14 mouse cellular contexts compared by ENCODE assay signal in genomic region chr6:144944435-144945365, GRCm38 (mm10).
DNase-seq lines count a peak whose midpoint lies in the region; ATAC-seq lines count a peak whose summit lies in the region.
"Had no signal": no experiment of that assay in that cellular context is flagged by ENCODE, and none has a peak within 500 bp of the region (broad histone marks: within the 10 kb centered on the region; RNA-seq: fewer than 3 reads in every experiment).

No protein-coding gene starts in this region.

- ATAC-seq in hindbrain, embryonic 11.5 days (ENCODE audit: low FRiP score) = peak; percentile 89
- peak; percentile 85 for ATAC-seq in midbrain, embryonic 11.5 days (ENCODE audit: low FRiP score)
- ATAC-seq in heart, embryonic 11.5 days (replicated peaks; ENCODE audit: insufficient number of reproducible peaks, low FRiP score, low TSS enrichment) = no peak

- H3K36me3 ChIP-seq in hindbrain, embryonic 11.5 days (ENCODE audit: control insufficient read depth, insufficient read depth, low read length) = no peaks in the 10 kb centered on the region
- H3K36me3 ChIP-seq in midbrain, embryonic 11.5 days (ENCODE audit: control insufficient read depth, insufficient read depth, low read length) = no peaks in the 10 kb centered on the region
- H3K36me3 ChIP-seq in heart, embryonic 11.5 days (ENCODE audit: control insufficient read depth, insufficient read depth, low read length) = no peaks in the 10 kb centered on the region
- H3K36me3 ChIP-seq: lung, embryonic 15.5 days had no signal

- no peaks in the 10 kb centered on the region for H3K27me3 ChIP-seq in hindbrain, embryonic 11.5 days (ENCODE audit: control insufficient read depth, insufficient read depth, low read length)
- H3K27me3 ChIP-seq in midbrain, embryonic 11.5 days (ENCODE audit: control insufficient read depth, insufficient read depth, low read length) = no peaks in the 10 kb centered on the region
- no peaks in the 10 kb centered on the region for H3K27me3 ChIP-seq in heart, embryonic 11.5 days (ENCODE audit: control insufficient read depth, insufficient read depth, low read length)
- H3K27me3 ChIP-seq: CH12.LX; lung, embryonic 15.5 days had no signal

- H3K4me3 ChIP-seq in hindbrain, embryonic 11.5 days (ENCODE audit: low read depth, low read length) = no peak overlapping the region
- H3K4me3 ChIP-seq in midbrain, embryonic 11.5 days (ENCODE audit: low read depth, low read length) = no peak overlapping the region
- no peak overlapping the region for H3K4me3 ChIP-seq in heart, embryonic 11.5 days (ENCODE audit: low read depth, low read length)
- H3K4me3 ChIP-seq: lung, embryonic 15.5 days had no signal

- H3K4me2 ChIP-seq in hindbrain, embryonic 11.5 days (replicated peaks; ENCODE audit: low read depth, low read length) = no peak overlapping the region
- no peak overlapping the region for H3K4me2 ChIP-seq in midbrain, embryonic 11.5 days
- no peak overlapping the region for H3K4me2 ChIP-seq in heart, embryonic 11.5 days
- H3K4me2 ChIP-seq: lung, embryonic 15.5 days had no signal

- peak overlapping the region; percentile 49 for H3K27ac ChIP-seq in hindbrain, embryonic 11.5 days (ENCODE audit: low read depth, low read length)
- H3K27ac ChIP-seq in midbrain, embryonic 11.5 days (ENCODE audit: low read depth, low read length) = no peak overlapping the region
- H3K27ac ChIP-seq in heart, embryonic 11.5 days (ENCODE audit: low read depth, low read length) = no peak overlapping the region
- H3K27ac ChIP-seq: lung, embryonic 15.5 days had no signal

- 38% methylated on average over 10 of the region's 10 CpGs for WGBS in hindbrain, embryonic 11.5 days
- 43% methylated on average over 10 of the region's 10 CpGs for WGBS in midbrain, embryonic 11.5 days
- 72% methylated on average over 10 of the region's 10 CpGs for WGBS in heart, embryonic 11.5 days (ENCODE audit: insufficient replicate concordance)

- peak; percentile 40 to 46 for DNase-seq in right cerebral cortex, postnatal 10 days (ENCODE audit: low spot score in 2 of 2)
- no peak for DNase-seq in right cerebral cortex, postnatal 36 days (ENCODE audit: low spot score in 2 of 2)
- DNase-seq in hindbrain, embryonic 11.5 days (ENCODE audit: low spot score) = peak; percentile 71
- peak; percentile 91 for DNase-seq in midbrain, embryonic 11.5 days (ENCODE audit: low spot score, missing footprints)
- DNase-seq in cerebellum, adult 8-10 months = no peak
- DNase-seq in gastrocnemius, postnatal 4 days (ENCODE audit: low spot score in 2 of 2) = no peak
- no peak for DNase-seq in frontal cortex, postnatal 36 days (ENCODE audit: low spot score in 2 of 2)
- DNase-seq: adrenal gland, adult 2 months; cerebellum, adult 2 months; gastrocnemius, postnatal 25 days; kidney, adult 8-10 months had no signal

- peaks cover 4% of the 10 kb centered on the region; the same call in 1 of the 2 replicates for H3K4me1 ChIP-seq in hindbrain, embryonic 11.5 days (replicated peaks; ENCODE audit: control insufficient read depth, insufficient read depth, low read length)
- H3K4me1 ChIP-seq in midbrain, embryonic 11.5 days (ENCODE audit: control insufficient read depth, insufficient read depth, low read length) = peaks cover 12% of the 10 kb centered on the region; the same call in 1 of the 2 replicates
- no peaks in the 10 kb centered on the region for H3K4me1 ChIP-seq in heart, embryonic 11.5 days (ENCODE audit: control insufficient read depth, insufficient read depth, low read length)

- 0 out of 2 replicates have a peak overlapping the region, but pooled peaks have one; percentile 7 for H3K9ac ChIP-seq in hindbrain, embryonic 11.5 days (ENCODE audit: low read depth, low read length)
- H3K9ac ChIP-seq in midbrain, embryonic 11.5 days (ENCODE audit: low read length) = no peak overlapping the region
- H3K9ac ChIP-seq in heart, embryonic 11.5 days (ENCODE audit: low read depth, low read length) = no peak overlapping the region
- H3K9ac ChIP-seq: lung, embryonic 15.5 days had no signal

- H3K9me3 ChIP-seq in hindbrain, embryonic 11.5 days (ENCODE audit: control insufficient read depth, low read length) = no peaks in the 10 kb centered on the region
- H3K9me3 ChIP-seq in midbrain, embryonic 11.5 days (ENCODE audit: control insufficient read depth, low read length) = no peaks in the 10 kb centered on the region
- H3K9me3 ChIP-seq in heart, embryonic 11.5 days (replicated peaks; ENCODE audit: control insufficient read depth, low read length) = no peaks in the 10 kb centered on the region
- H3K9me3 ChIP-seq: lung, embryonic 15.5 days had no signal

Comparison
In these comparisons a context has a peak if more than half of its experiments do, and no peak if none do; other contexts are left out.
1. DNase-seq: peak in right cerebral cortex, postnatal 10 days (2 of 2), hindbrain, embryonic 11.5 days (single experiment) and midbrain, embryonic 11.5 days (single experiment); none in right cerebral cortex, postnatal 36 days (0 of 2), cerebellum, adult 8-10 months (single experiment), gastrocnemius, postnatal 4 days (0 of 2) and frontal cortex, postnatal 36 days (0 of 2).